Mouse (Mus musculus) central nervous system, embryonic 18 days (tissue): Measurements from ENCODE around the gene Scgb2b20. TPM values are rescaled to one million over a fixed set of nuclear protein-coding genes. Genes with fewer than 3 reads are reported as not detected.

ENCODE experiments used
- polyA plus RNA-seq: library from polyadenylated mRNA; depleted of rRNA; stranded (reverse); fragments of >200 nt; gene quantifications from 2 replicates; pipeline ENCODE4 v1.2.3, GENCODE M21; 2012; rRNA removed

The Scgb2b20 gene
- polyA plus RNA-seq, result not detected in 2 replicates

GRCm38 (mm10) chr7:33366222-33366621, at the start of gene Scgb2b20:
Gene Scgb2b20 (minus strand): TSS chr7:33366322.

GRCm38 (mm10) chr7:33372934-33373333, 6.8 kb upstream of the Scgb2b20 start, which contains the start of gene Scgb1b20:
Gene Scgb1b20 (plus strand): TSS chr7:33373234.

Other genes starting within 250 kb of the Scgb2b20 start
- not detected in 2 replicates for gene Scgb2b18, start 192.5 kb downstream of the Scgb2b20 start, polyA plus RNA-seq
- not detected in 2 replicates for gene Scgb1b18, start 180.8 kb downstream of the Scgb2b20 start, polyA plus RNA-seq
- not detected in 2 replicates for gene Scgb2b19, start 86.0 kb downstream of the Scgb2b20 start, polyA plus RNA-seq
- gene Scgb1b19, start 79.0 kb downstream of the Scgb2b20 start, polyA plus RNA-seq, result not detected in 2 replicates
- not detected in 2 replicates for gene Scgb1b20, start 6.9 kb upstream of the Scgb2b20 start, polyA plus RNA-seq
- gene Scgb2b21, start 154.1 kb upstream of the Scgb2b20 start, polyA plus RNA-seq, result not detected in 2 replicates